Mouse (Mus musculus): Measurements from ENCODE around the gene Olfr1428. TPM values are rescaled to one million over a fixed set of nuclear protein-coding genes. Genes with fewer than 3 reads are reported as not detected.
"Not testable (repeated sequence)": the region's sequence is repeated elsewhere in the genome, so short reads cannot be mapped to it uniquely, and the experiment has no call there.

Gene Olfr1428
- polyA plus RNA-seq, 1 experiment from 2014 or later: not detected

- not testable (repeated sequence) for H3K4me1 ChIP-seq (replicated peaks); DNase-seq; H3K9ac ChIP-seq; H3K4me3 ChIP-seq (replicated peaks); H3K27me3 ChIP-seq; ATAC-seq (ENCODE audit: low read depth); H3K9me3 ChIP-seq (replicated peaks); H3K4me2 ChIP-seq; H3K27ac ChIP-seq; H3K36me3 ChIP-seq
- 43% methylated on average over 1 of the region's 1 CpGs for WGBS (ENCODE audit: insufficient replicate concordance)
Measured at GRCm38 (mm10) chr19:12067806-12068205, 47.9 kb downstream of the Olfr1428 start.

GRCm38 (mm10) chr19:12062582-12062981 lies 53.1 kb downstream of the Olfr1428 start, which contains the start of gene Olfr1424:
TSS of gene Olfr1424 (minus strand) at chr19:12062682.
- not testable (repeated sequence) for ATAC-seq (ENCODE audit: low read depth); H3K9ac ChIP-seq; H3K36me3 ChIP-seq; H3K4me3 ChIP-seq (replicated peaks); H3K4me1 ChIP-seq (replicated peaks); H3K9me3 ChIP-seq (replicated peaks); H3K27ac ChIP-seq; H3K27me3 ChIP-seq; H3K4me2 ChIP-seq; DNase-seq
- 71% methylated on average over 1 of the region's 1 CpGs for WGBS (ENCODE audit: insufficient replicate concordance)

Other genes starting within 250 kb of the Olfr1428 start
- not detected in 2 replicates for gene Olfr1419, start 240.8 kb downstream of the Olfr1428 start, polyA plus RNA-seq (2015; fragmentation: Nextera tagmentation; extraction: Ambion mirVana)
- not detected in 2 replicates for gene Olfr1420, start 229.3 kb downstream of the Olfr1428 start, polyA plus RNA-seq (2015; fragmentation: Nextera tagmentation; extraction: Ambion mirVana)
- 6.2 and 8.1 TPM in 2 replicates for gene Patl1, start 203.5 kb downstream of the Olfr1428 start, polyA plus RNA-seq (2015; fragmentation: Nextera tagmentation; extraction: Ambion mirVana)
- gene Osbp, start 150.0 kb downstream of the Olfr1428 start, polyA plus RNA-seq (2015; fragmentation: Nextera tagmentation; extraction: Ambion mirVana): 2.2 and 2.4 TPM in 2 replicates
- gene Olfr1423, start 74.6 kb downstream of the Olfr1428 start, polyA plus RNA-seq (2015; fragmentation: Nextera tagmentation; extraction: Ambion mirVana): 0.03 TPM in 1 of 2 replicates, not detected in the other
- gene Olfr1424, start 53.2 kb downstream of the Olfr1428 start, polyA plus RNA-seq (2015; fragmentation: Nextera tagmentation; extraction: Ambion mirVana): not detected in 2 replicates
- not detected in 2 replicates for gene Olfr1425, start 38.2 kb downstream of the Olfr1428 start, polyA plus RNA-seq (2015; fragmentation: Nextera tagmentation; extraction: Ambion mirVana)
- gene Olfr1426, start 23.9 kb downstream of the Olfr1428 start, polyA plus RNA-seq (2015; fragmentation: Nextera tagmentation; extraction: Ambion mirVana): not detected in 2 replicates
- not detected in 2 replicates for gene Olfr1427, start 12.6 kb downstream of the Olfr1428 start, polyA plus RNA-seq (2015; fragmentation: Nextera tagmentation; extraction: Ambion mirVana)
- gene Olfr76, start 7.3 kb upstream of the Olfr1428 start, polyA plus RNA-seq (2015; fragmentation: Nextera tagmentation; extraction: Ambion mirVana): not detected in 2 replicates
- not detected in 2 replicates for gene Olfr1555-ps1, start 54.2 kb upstream of the Olfr1428 start, polyA plus RNA-seq (2015; fragmentation: Nextera tagmentation; extraction: Ambion mirVana)
- gene Olfr1431, start 84.7 kb upstream of the Olfr1428 start, polyA plus RNA-seq (2015; fragmentation: Nextera tagmentation; extraction: Ambion mirVana): not detected in 2 replicates
- not detected in 2 replicates for gene Olfr1432, start 116.7 kb upstream of the Olfr1428 start, polyA plus RNA-seq (2015; fragmentation: Nextera tagmentation; extraction: Ambion mirVana)
- gene Olfr262, start 125.8 kb upstream of the Olfr1428 start, polyA plus RNA-seq (2015; fragmentation: Nextera tagmentation; extraction: Ambion mirVana): not detected in 2 replicates
- gene Olfr235, start 145.1 kb upstream of the Olfr1428 start, polyA plus RNA-seq (2015; fragmentation: Nextera tagmentation; extraction: Ambion mirVana): not detected in 2 replicates
- gene Olfr1434, start 164.0 kb upstream of the Olfr1428 start, polyA plus RNA-seq (2015; fragmentation: Nextera tagmentation; extraction: Ambion mirVana): not detected in 2 replicates
- not detected in 2 replicates for gene Olfr1436, start 183.2 kb upstream of the Olfr1428 start, polyA plus RNA-seq (2015; fragmentation: Nextera tagmentation; extraction: Ambion mirVana)
- not detected in 2 replicates for gene Olfr1437, start 209.2 kb upstream of the Olfr1428 start, polyA plus RNA-seq (2015; fragmentation: Nextera tagmentation; extraction: Ambion mirVana)
- gene Olfr1438-ps1, start 220.0 kb upstream of the Olfr1428 start, polyA plus RNA-seq (2015; fragmentation: Nextera tagmentation; extraction: Ambion mirVana): not detected in 2 replicates